Mouse (Mus musculus) liver (tissue): Measurements from ENCODE around the gene Cald1.

Experiments used
- DNase-seq: peaks from one replicate; pipeline ENCODE4 v3.0.0-alpha.2; 2020; ENCODE audit warnings: mixed read lengths

Cald1 gene

GRCm38 (mm10) chr6:34674416-34674815 is 76.1 kb downstream of the Cald1 start:
- no peak for DNase-seq

GRCm38 (mm10) chr6:34674897-34675296 is 76.6 kb downstream of the Cald1 start:
- peak; percentile 44 for DNase-seq

GRCm38 (mm10) chr6:34682126-34682525 is 83.8 kb downstream of the Cald1 start:
- DNase-seq, result no peak

GRCm38 (mm10) chr6:34684886-34685285 is 86.6 kb downstream of the Cald1 start:
- DNase-seq, result no peak

- no peak for DNase-seq
Measured at GRCm38 (mm10) chr6:34688971-34689370, 90.7 kb downstream of the Cald1 start.

GRCm38 (mm10) chr6:34691416-34691815 is 93.1 kb downstream of the Cald1 start:
- DNase-seq, result no peak

GRCm38 (mm10) chr6:34694096-34694495 is 95.8 kb downstream of the Cald1 start:
- DNase-seq, result no peak

- no peak for DNase-seq
Measured at GRCm38 (mm10) chr6:34703421-34704120, 105.3 kb downstream of the Cald1 start.

- no peak for DNase-seq
Measured at GRCm38 (mm10) chr6:34707521-34707920, 109.2 kb downstream of the Cald1 start.

- DNase-seq, result no peak
Measured at GRCm38 (mm10) chr6:34708650-34709265, 110.5 kb downstream of the Cald1 start.

- peak; percentile 50 for DNase-seq
Measured at GRCm38 (mm10) chr6:34709289-34709688, 111.0 kb downstream of the Cald1 start.

- DNase-seq, result no peak
Measured at GRCm38 (mm10) chr6:34709946-34710682, 111.8 kb downstream of the Cald1 start.

GRCm38 (mm10) chr6:34710848-34711247 is 112.5 kb downstream of the Cald1 start:
- no peak for DNase-seq

GRCm38 (mm10) chr6:34711620-34712019 is 113.3 kb downstream of the Cald1 start:
- no peak for DNase-seq

GRCm38 (mm10) chr6:34713169-34713568 is 114.9 kb downstream of the Cald1 start:
- no peak for DNase-seq

- no peak for DNase-seq
Measured at GRCm38 (mm10) chr6:34713777-34714176, 115.5 kb downstream of the Cald1 start.

- no peak for DNase-seq
Measured at GRCm38 (mm10) chr6:34714612-34715011, 116.3 kb downstream of the Cald1 start.

GRCm38 (mm10) chr6:34716206-34716887 is 118.0 kb downstream of the Cald1 start:
- no peak for DNase-seq

- no peak for DNase-seq
Measured at GRCm38 (mm10) chr6:34716888-34717635, 118.8 kb downstream of the Cald1 start.

- no peak for DNase-seq
Measured at GRCm38 (mm10) chr6:34717651-34718050, 119.4 kb downstream of the Cald1 start.

- no peak for DNase-seq
Measured at GRCm38 (mm10) chr6:34719141-34719680, 120.9 kb downstream of the Cald1 start.

- DNase-seq, result no peak
Measured at GRCm38 (mm10) chr6:34720447-34720846, 122.1 kb downstream of the Cald1 start.
